Mouse (Mus musculus) frontal cortex, postnatal 10 days (tissue): ENCODE results near the gene Prkn.

Experiments
- DNase-seq, 2 experiments: peaks; one replicate each; pipeline ENCODE4 v3.0.0; 2022; ENCODE audit warnings: low spot score in 2 of 2, mixed read lengths in 1 of 2

The Prkn gene

GRCm38 (mm10) chr17:10987040-10987439 lies 146.9 kb downstream of the Prkn start:
- DNase-seq: no peak

- no peak for DNase-seq
These were observed 157.1 kb downstream of the Prkn start for GRCm38 (mm10) chr17:10997291-10997690.

- DNase-seq: no peak
These were observed 183.2 kb downstream of the Prkn start for GRCm38 (mm10) chr17:11023371-11023770.

GRCm38 (mm10) chr17:11029348-11029747 lies 189.2 kb downstream of the Prkn start:
- no peak for DNase-seq

GRCm38 (mm10) chr17:11030936-11031335 lies 190.8 kb downstream of the Prkn start:
- no peak for DNase-seq

- DNase-seq: no peak
These were observed 192.2 kb downstream of the Prkn start for GRCm38 (mm10) chr17:11032366-11032765.

GRCm38 (mm10) chr17:11033594-11033993 lies 193.4 kb downstream of the Prkn start:
- DNase-seq: no peak

GRCm38 (mm10) chr17:11038272-11038671 lies 198.1 kb downstream of the Prkn start:
- DNase-seq: no peak

- no peak for DNase-seq
These were observed 218.8 kb downstream of the Prkn start for GRCm38 (mm10) chr17:11058986-11059385.

- no peak for DNase-seq
These were observed 227.0 kb downstream of the Prkn start for GRCm38 (mm10) chr17:11067076-11067703.

GRCm38 (mm10) chr17:11067704-11068475 lies 227.7 kb downstream of the Prkn start:
- DNase-seq: peak; percentile 22 to 41

GRCm38 (mm10) chr17:11070996-11071395 lies 230.8 kb downstream of the Prkn start:
- no peak for DNase-seq

GRCm38 (mm10) chr17:11076319-11076903 lies 236.2 kb downstream of the Prkn start:
- DNase-seq: peak; percentile 26 to 29

- DNase-seq: no peak
These were observed 246.3 kb downstream of the Prkn start for GRCm38 (mm10) chr17:11086492-11086891.

- no peak for DNase-seq
These were observed 246.9 kb downstream of the Prkn start for GRCm38 (mm10) chr17:11087088-11087487.

GRCm38 (mm10) chr17:11087823-11088222 lies 247.6 kb downstream of the Prkn start:
- no peak for DNase-seq

GRCm38 (mm10) chr17:11089361-11089760 lies 249.2 kb downstream of the Prkn start:
- DNase-seq: no peak

- DNase-seq: no peak
These were observed 252.7 kb downstream of the Prkn start for GRCm38 (mm10) chr17:11092900-11093299.

GRCm38 (mm10) chr17:11093321-11093720 lies 253.1 kb downstream of the Prkn start:
- DNase-seq: no peak

- no peak for DNase-seq
These were observed 266.8 kb downstream of the Prkn start for GRCm38 (mm10) chr17:11107007-11107406.

- DNase-seq: peak; percentile 15 to 22
These were observed 267.7 kb downstream of the Prkn start for GRCm38 (mm10) chr17:11107916-11108315.

GRCm38 (mm10) chr17:11117508-11117907 lies 277.3 kb downstream of the Prkn start:
- no peak for DNase-seq

- DNase-seq: no peak
These were observed 283.9 kb downstream of the Prkn start for GRCm38 (mm10) chr17:11124048-11124447.
